Mouse (Mus musculus): Measurements from ENCODE around the gene Tmem161a.

GRCm38 (mm10) chr8:70227997-70228396 is 55.8 kb downstream of the Tmem161a start:
- no peak for TF ChIP-seq GATA1 (IDR thresholded peaks at IDR 0.05; ENCODE audit: borderline replicate concordance, low read length)
- TF ChIP-seq FLI1 (IDR thresholded peaks at IDR 0.05; ENCODE audit: low read length), result no peak

Measured in megakaryocyte, embryonic 14.5 days (primary cell).